Mouse (Mus musculus) bone marrow, adult 2 months (tissue): Measurements from ENCODE around the gene Adssl1.

Experiments used
- CTCF ChIP-seq: fragments of 200-500 bp; IDR thresholded peaks from 2 replicates; pipeline ENCODE4 v1.5.1; 2011; ENCODE audit warnings: low read length, control low read depth; ENCODE audit not compliant: control insufficient read depth, insufficient read depth
- POLR2A ChIP-seq: fragments of 200-500 bp; IDR thresholded peaks from 2 replicates; pipeline ENCODE4 v1.6.1; 2011; ENCODE audit warnings: low read depth, mild to moderate bottlenecking, control low read depth, low read length, borderline replicate concordance; ENCODE audit not compliant: control insufficient read depth

GRCm38 (mm10) chr12:112591240-112591639, 28.6 kb upstream of the Adssl1 start:
- TF ChIP-seq CTCF = no peak
- TF ChIP-seq POLR2A = no peak
